Mouse (Mus musculus): ENCODE data around the gene Dmbx1. TPM values are rescaled to one million over a fixed set of nuclear protein-coding genes. Genes with fewer than 3 reads are reported as not detected.
A peak's percentile ranks its signal among the peaks of the same experiment; 100 is the strongest.

Dmbx1 gene
- total and polyA plus RNA-seq, 3 experiments: 0.19 to 2.3 TPM; not detected in 1

GRCm38 (mm10) chr4:115886875-115887274 lies 52.9 kb downstream of the Dmbx1 start:
- no peaks in the 10 kb centered on the region for H3K79me2 ChIP-seq (ENCODE audit: control insufficient read depth, insufficient read depth, low read length, poor library complexity)
- H3K4me3 ChIP-seq (ENCODE audit: control insufficient read depth in 1 of 2, insufficient read depth in 1 of 2, low read depth in 2 of 2, low read length in 2 of 2): no peak overlapping the region
- no peak overlapping the region for H3K9ac ChIP-seq (ENCODE audit: control insufficient read depth, low read depth, low read length, poor library complexity, severe bottlenecking)
- peak; percentile 42 for DNase-seq (ENCODE audit: low read depth, low spot score)
- H3K36me3 ChIP-seq (ENCODE audit: control insufficient read depth in 1 of 2, insufficient read depth in 2 of 2, low read length in 2 of 2): no peaks in the 10 kb centered on the region
- TF ChIP-seq USF1 (IDR thresholded peaks at IDR 0.05; ENCODE audit: low read depth, low read length) (no peak), RCOR1 (IDR thresholded peaks at IDR 0.05; ENCODE audit: low read depth, low read length) (no peak), MAFK (IDR thresholded peaks at IDR 0.05; ENCODE audit: borderline replicate concordance, low read depth, low read length) (no peak), HCFC1 (IDR thresholded peaks at IDR 0.05; ENCODE audit: low read depth, low read length) (no peak), JUND (IDR thresholded peaks at IDR 0.05; ENCODE audit: low read depth, low read length) (no peak), ELF1 (IDR thresholded peaks at IDR 0.05; ENCODE audit: low read depth, low read length) (no peak), ZC3H11A (IDR thresholded peaks at IDR 0.05; ENCODE audit: low read depth, low read length) (no peak), ZNF384 (IDR thresholded peaks at IDR 0.05; ENCODE audit: low read depth, low read length) (no peak), MAX (IDR thresholded peaks at IDR 0.05; ENCODE audit: low read length) (no peak), MAZ (IDR thresholded peaks at IDR 0.05; ENCODE audit: low read depth, low read length) (no peak), UBTF (IDR thresholded peaks at IDR 0.05; ENCODE audit: borderline replicate concordance, insufficient read depth, low read depth, low read length) (no peak), MXI1 (IDR thresholded peaks at IDR 0.05; ENCODE audit: low read depth, low read length) (peak; percentile 75), TCF12 (IDR thresholded peaks at IDR 0.05; ENCODE audit: low read depth, low read length) (no peak), POLR2AphosphoS2 (IDR thresholded peaks at IDR 0.05; ENCODE audit: low read length) (no peak), POLR2AphosphoS5 (IDR thresholded peaks at IDR 0.05; ENCODE audit: borderline replicate concordance, low read depth, low read length) (no peak), SMC3 (IDR thresholded peaks at IDR 0.05; ENCODE audit: low read depth, low read length) (0 out of 2 replicates have a peak, but pooled peaks have one; percentile 13), GATA1 (IDR thresholded peaks at IDR 0.05; ENCODE audit: low read depth, low read length) (no peak), MYC (IDR thresholded peaks at IDR 0.05; ENCODE audit: low read depth, low read length) (no peak), MYB (IDR thresholded peaks at IDR 0.05; ENCODE audit: low read depth, low read length) (no peak), CHD2 (IDR thresholded peaks at IDR 0.05; ENCODE audit: low read length) (no peak), ZMIZ1 (IDR thresholded peaks at IDR 0.05; ENCODE audit: low read depth, low read length) (no peak), GABPA (IDR thresholded peaks at IDR 0.05; ENCODE audit: low read depth, low read length) (no peak), USF2 (IDR thresholded peaks at IDR 0.05; ENCODE audit: borderline replicate concordance in 1 of 2, insufficient read depth in 1 of 2, low read depth in 1 of 2, low read length in 2 of 2) (no peak), TAL1 (IDR thresholded peaks at IDR 0.05; ENCODE audit: low read length) (no peak), SIN3A (IDR thresholded peaks at IDR 0.05; ENCODE audit: low read length) (peak; percentile 56)
- no peaks in the 10 kb centered on the region for H3K9me3 ChIP-seq (replicated peaks; ENCODE audit: insufficient read depth, low read length)
- no peak overlapping the region for H3K27ac ChIP-seq (ENCODE audit: control insufficient read depth, low read depth, low read length)
- peaks cover 0 to 3% of the 10 kb centered on the region in 2 experiments; a peak in 1 of 4 replicates for H3K27me3 ChIP-seq (ENCODE audit: control insufficient read depth in 1 of 2, insufficient read depth in 2 of 2, low read length in 2 of 2)
- H3K4me1 ChIP-seq (ENCODE audit: control insufficient read depth in 1 of 2, insufficient read depth in 2 of 2, low read length in 2 of 2): no peaks in the 10 kb centered on the region
